Mouse (Mus musculus): Measurements from ENCODE around the gene Mcts2.

Gene Mcts2

DNA sequence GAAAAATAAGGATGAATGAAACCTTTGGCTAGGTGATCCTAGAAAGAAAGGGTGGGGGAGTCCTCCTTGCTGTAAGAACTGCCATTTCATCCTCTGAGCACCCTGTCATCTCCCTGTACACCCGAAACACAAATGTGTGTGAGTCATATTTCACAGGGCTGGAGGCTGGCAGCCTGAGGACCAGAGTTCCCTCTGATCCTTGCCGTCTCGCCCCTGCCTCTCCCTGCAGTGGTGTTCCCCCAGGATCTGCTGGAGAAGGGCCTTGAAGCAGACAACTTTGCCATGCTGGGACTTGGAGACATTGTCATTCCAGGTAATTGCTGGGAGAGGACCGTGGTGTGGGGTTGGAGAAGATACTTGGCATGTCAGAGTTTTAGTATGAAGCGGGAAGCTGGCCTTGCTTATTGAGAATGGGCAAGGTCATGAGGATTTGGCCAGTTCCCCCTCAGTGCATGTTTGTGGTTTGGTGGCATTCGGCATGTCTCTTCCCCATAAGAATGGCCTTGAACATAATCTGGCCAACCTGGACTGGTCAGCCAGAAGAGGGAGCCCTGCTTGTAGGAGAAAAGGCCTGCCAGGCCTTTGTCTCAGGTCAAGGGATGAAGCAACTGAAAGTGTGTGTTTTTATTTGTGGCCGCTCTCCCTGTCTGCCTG is 4.9 kb downstream of the Mcts2 start:
- no peak for DNase-seq

DNA sequence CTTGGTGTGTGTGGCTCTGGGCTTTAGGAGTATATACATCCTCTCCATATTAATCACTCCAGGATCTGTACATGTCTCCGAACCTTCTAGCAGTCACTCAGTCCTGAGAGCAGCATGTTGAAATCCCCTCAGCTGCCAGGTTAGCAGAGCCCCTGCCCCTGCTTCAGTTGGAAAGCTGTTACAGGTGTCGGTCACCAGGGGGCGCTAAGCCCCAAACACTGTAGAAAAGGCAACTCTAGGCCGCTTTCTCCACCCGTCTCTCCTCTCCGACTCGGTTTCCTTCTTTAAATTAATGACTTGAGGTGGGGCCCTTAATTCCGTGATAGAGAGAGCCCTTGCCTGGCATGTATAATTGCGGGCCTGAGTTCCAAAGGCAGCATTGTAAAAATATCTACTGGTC is 6.4 kb downstream of the Mcts2 start:
- no peak for DNase-seq

DNA sequence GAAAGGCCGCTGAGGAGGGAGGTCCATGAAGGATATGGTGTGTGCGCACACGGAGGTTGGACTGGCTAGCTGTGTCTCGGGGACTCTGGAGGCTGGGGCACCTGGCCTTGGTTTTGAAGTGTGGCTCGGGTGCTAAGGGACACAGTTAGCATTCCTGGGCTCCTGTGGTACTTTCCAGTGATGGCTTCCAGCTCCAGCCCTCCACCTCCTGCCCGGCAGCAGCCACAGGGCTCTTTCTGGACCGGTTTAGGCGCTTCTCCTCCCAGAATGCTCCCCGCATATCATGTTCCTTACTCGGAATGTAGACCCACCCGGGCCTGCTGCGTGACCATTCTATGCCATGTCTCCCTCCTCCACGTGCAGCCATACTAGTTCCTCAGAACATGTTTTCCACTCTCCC is 6.9 kb downstream of the Mcts2 start:
- DNase-seq = no peak

DNA sequence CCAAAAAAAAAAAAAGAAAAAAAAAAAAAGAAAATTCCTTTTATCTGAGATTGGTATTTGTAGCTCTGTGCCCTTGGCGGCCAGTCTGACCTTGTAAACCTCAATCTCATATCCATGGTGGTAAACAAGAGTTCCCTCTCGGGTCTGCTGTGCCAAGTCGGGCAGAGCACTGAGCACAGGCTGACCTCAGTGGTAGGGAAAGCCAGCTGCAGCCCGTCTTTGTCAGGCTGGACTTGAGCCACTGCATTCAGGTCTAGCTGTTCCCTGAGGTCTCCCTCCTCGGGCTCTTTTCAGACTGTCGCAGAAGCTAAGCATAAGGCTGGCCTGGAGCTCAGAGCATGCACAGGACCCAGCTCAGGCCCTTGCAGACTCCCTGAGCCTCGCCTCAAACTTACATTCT is 7.9 kb downstream of the Mcts2 start:
- no peak for DNase-seq

DNA sequence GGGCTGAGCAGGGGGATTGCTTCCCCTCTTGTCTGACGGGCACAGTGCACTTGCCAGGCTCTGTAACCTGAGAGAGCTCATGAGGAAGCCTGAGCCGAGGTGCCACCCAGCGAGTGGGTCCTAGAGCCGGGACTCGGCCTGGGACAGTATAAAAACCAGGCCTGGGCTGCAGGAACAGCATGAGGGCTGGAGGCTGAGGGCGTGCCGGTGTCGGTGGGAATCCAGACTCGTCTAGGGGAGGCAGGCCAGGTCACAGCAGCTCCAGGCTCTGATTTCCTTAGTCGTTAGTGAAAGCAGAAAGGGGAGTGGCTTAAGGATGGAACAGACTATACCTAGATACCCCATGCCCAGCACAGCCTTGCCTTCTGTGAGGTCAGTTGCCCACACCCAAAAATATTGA is 9.2 kb downstream of the Mcts2 start:
- no peak for DNase-seq

DNA sequence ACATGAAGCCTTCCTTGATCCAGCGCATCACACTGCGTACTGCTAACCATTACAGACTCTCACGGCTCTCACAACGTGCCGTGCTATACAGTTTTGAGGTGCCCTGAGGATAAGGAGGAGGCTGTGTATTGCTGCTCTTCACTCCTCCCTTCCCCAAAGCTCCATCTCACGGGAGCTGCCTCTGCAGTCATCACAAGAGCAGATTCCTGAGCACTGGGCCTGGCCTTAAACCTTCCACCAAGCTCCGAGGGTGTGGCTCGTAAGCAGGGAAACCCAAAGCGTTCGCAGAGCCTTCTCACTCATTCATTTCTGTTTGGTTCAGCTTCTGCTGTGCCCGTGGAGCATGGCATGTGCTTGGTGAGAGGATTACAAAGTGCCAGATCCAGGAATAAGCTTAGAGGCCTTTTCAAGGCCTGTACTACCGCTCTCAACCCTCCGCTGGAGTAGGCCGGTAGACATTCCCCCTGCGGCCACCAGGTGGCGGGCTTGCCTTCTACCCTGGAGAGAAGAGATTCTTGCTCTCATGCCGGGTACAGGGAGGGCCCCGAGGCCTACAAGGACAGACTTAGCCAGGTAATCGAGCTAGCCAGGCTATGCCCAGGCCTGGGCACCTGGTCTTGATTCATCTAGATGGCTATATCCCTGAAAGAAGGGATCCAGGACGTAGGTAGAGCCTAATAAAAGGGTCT is 9.8 kb downstream of the Mcts2 start:
- peak; percentile 87 for DNase-seq

DNA sequence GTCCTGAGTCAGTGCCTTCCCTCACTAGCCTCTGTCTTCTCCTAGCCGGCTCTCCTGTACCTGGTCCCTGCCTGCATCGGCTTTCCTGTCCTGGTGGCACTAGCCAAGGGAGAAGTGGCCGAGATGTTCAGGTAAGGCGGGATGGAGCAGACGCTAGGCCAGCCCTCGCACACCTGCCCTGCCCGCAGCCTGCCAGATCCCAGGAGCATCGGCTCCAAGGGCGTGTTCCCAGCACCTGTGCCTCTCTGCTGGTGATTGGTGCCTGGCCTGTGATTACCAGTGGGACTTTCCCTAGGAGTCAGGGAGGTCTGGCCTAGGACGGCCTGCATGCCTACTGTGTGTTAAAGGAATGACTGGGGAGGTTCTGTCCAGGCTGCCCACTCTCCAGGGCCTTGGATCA is 13.3 kb downstream of the Mcts2 start:
- no peak for DNase-seq

DNA sequence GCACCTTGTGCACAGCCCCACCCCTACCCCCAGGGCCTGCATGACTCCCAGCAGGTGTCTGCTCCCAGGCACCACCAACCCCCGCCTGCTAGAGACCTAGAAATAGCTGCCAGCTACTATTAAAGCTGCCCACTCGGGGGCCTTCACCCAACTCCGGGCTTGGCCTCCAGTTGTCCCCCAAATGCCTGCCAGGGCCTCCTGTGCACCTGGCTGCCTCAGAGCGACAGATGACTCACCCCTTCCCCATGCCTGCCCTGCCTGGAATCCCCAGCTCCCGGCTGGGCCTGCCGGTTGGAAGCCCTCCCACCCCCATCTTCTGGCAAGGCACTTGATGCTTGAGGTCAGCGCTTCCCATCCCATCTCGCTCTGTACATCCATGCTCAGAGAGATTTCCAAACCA is 13.9 kb downstream of the Mcts2 start:
- no peak for DNase-seq

DNA sequence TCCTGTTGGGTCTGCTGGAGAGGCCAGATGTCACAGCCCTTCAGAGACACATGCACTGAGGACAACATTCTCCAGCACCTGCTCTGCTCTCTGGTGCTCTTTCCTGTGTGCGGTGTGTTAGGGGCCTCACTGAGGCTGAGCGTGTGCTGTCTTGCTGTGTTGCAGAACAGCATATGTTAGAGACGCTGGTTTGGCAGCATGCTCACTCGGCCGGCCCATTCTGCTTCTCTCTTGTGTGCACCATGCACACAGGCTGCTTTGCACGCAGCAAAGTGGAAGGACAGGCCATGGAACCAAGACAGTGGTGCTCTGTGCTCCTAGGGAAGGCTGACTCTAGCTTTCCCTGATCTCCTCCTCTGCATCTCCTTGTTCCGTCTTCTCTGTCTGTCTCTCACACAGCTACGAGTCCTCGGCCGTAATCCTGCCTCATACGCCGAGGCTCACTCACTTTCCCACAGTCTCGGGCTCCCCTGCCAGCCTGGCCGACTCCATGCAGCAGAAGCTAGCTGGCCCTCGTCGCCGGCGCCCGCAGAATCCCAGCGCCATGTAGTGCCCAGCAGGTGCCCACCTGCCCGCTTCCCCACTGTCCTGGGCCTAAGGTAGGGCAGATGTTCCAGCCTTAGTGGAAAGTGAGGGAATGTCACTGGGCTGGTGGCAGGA is 16.9 kb downstream of the Mcts2 start:
- no peak for DNase-seq

DNA sequence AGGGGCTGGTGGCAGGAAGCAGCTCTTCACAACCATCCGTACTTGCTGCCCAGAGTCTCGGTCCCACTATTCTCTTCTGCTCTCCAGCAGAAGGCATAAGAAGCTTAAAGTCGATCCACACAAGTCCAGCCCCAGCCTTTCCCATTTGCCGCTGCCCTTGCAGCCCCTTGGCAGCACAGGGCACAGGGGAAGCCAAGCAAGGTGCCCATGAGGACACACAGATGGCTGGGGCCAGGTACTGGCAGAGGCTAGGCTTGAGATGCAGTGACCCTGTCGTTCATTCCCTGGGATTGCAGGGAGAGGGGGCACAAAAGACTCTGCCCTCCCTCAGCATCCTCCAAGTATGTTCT is 17.4 kb downstream of the Mcts2 start:
- no peak for DNase-seq

DNA sequence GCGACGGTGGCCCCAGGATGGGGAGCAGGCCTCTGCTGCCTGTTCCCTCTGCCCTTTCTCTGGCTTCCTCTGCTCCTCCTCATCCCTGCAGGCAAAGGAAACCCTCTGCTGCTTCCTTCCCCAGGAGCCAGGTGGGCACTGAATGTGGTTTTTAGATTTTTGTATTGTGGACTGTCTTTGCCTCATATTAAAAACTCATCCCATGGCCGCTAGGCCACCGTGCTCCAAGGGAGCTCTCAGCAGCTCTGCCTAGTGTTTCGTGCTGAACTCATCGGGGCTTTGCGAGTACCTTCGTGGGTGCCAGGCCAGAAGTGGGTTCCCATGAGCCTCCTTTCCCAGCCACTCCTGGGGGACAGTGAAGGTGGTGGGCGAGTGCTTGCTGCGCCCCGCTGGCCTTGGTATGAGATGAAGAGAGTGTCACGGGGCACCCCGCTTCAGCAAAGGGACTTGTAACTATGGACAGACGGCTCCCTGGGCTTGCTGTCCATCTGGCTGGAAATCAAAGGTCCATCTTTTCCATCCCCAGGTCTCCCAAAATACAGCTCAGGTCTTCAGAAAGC is 18.1 kb downstream of the Mcts2 start:
- DNase-seq = no peak

DNA sequence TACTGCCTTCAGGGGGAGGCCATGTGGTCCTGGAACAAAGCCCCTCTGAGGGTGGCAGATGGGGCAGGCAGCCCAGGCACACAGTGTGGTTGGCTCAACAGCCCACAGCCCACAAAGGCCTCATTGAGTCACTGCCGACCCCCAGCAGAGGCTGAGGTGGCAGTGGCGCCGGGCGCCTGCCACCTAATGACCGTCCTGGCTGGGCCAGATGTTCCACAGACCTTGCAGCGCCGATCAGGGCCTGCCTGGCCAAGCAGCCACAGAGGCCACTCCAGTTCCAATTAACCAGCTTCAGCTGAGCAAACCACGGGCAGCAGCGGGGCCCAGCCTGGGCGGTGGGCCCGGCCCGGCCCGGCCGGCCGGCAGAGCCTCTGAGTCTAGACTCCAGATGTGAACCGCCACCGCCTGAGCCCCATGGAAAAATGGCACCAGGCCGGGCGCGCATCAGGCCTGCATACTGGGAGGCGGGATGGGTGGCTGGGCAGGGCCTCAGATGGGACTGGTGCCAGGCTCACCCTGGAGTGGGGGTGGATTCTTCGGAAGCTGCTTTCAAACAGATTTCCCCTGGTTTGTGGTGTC is 19.2 kb downstream of the Mcts2 start:
- peak; percentile 60 for DNase-seq

DNA sequence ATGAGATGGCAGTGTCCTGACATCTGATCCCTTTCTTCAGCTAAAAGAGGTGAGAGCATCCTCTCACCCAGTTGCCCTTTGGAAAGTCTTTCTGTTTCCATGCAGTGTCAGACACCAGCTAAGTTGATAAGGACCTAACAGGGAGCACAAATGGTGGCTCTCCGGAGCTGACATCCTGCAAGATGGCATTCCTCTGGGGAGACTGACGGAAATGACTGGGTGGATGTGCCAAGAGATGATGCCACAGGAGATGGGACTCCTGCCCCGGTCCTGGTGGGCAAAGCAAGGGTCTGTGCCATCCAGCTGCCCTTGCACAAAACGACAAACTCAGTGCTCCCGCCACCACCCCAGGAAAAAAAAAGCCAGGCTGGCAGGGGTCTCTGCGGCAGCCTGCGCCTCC is 20.4 kb downstream of the Mcts2 start:
- DNase-seq = no peak

DNA sequence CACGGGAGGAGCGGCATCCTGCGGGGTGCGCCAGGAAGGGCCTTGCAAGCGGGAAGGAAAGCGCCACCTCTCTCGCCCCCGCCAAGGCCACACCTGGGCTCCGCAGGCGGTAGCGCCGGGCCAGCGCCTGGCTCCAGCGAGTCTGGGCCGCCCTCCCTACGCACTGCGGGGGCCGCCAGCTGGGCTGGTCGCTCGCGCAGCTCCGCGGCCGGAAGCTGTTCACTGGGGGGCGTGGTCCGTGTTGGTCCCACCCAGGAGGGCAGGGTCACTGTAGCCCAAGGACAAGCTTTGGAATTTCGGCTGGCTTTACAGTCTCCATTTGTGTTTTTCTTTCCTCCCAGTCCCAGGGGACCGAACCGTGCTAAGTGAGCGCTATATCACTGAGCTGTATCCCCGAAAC is 20.8 kb downstream of the Mcts2 start:
- DNase-seq = peak; percentile 69

DNA sequence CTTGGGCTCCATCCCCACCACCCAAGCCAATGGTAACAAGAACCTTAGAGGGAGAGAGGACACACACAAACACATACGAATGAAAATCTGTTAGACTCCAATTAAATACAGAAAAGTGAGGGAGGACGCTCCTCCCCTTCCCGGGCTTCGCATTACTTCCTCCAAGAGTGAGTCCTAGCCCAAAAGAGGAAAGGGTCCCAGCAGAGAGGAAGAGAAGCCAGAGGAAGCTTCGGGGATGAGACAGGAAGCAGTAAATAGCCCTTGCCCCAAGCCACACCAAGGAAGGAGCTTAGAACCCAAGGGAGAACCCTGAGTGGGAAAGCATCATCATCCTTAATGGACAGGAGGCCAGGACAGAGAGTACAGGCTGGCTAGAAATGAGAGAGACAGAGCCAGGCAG is 22.2 kb downstream of the Mcts2 start:
- no peak for DNase-seq

DNA sequence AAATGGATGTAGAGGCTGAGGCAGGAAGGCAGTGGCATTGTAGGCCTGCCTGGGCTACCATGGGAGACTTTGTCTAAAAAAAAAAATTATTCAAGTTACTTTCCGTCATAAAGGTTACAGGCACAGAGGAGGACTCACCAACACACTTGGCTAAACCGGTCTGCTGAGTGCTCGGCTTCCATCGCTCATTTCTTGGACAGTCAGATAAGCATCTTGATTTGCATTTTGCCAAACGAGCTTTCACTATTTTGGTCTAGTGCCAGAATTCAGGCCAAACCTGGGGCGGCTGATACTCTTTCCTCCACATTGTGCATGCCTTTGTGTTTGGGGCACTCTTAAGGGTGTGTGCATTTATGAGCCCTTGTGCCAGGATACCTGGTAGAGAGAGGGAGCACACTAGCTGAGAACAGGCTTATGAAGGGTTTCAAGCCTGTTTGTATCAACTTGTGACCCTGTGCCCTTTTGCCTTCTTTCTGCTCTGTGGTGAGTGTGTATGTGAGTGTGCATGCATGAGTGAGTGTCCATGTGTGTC is 29.5 kb downstream of the Mcts2 start:
- no peak for DNase-seq

DNA sequence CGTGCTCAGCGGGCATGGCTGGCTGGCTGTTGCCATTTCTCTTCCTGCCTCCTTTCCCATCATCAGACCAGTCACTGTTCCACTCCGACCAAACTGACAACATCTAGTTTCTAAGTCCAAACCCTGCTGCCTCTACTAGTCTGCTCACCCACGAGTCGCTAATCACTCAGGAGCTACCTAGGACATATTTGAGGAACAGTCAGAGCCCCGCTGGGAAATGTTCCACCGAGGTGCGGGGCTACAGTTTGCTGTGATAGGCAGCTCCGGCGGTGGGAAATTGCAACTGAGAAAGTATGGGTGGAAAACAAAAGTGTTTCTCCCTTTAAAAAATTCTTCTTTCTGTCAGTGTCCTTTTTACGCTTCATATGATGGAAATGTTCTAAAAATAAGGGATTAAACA is 30.8 kb downstream of the Mcts2 start:
- DNase-seq = no peak

DNA sequence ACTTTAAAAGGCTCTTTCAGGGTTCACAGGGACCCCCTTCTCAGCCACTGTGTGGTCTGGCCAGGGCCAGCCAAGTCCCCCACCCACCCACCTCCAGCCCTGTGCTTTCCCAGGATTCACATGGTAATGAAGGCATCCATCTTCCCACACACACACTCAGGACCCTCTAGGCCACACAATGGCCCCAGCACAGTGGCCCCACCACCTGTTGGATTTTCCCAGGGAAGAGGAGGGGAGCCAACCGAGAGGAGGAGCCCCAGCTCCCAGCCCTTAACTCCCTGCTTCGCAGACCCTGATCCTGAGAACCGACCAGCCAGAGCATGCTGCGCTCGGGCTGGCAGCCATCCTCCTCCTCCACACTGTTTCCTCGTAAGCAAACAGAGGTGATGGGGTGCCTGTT is 31.2 kb downstream of the Mcts2 start:
- no peak for DNase-seq

DNA sequence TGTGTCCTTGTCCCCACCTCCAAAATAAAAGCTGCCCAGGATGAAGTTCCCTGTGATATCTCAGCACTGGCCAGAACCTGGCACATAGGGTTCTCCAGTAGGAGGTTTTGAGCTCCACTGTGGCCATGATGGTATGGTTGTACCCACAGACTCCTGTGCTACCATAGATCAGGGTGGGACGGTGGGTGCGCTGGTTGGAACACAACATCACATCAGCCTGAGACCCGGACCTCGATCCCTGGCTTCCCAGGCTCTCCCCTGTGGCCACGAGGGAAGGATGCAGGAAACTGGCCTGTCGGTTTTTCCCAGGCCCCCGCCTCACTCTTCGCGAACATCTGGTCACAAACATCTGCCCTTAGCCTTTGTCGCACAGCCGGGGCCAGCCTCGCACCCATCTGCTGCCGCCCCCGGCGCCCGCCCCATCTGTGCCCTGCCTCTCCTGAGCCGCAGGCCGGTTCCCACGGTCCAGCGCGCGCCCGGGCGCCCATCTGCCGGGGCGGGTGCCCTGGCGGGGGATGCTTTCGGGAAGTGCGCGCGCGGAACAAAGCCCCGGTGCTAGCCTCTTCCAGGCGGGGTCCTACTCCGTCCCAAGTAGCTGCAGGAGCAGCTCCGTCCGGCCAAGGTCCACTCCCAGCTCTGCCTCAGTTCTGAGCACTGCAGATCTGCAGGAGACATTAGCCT is 37.0 kb downstream of the Mcts2 start:
- no peak for DNase-seq

DNA sequence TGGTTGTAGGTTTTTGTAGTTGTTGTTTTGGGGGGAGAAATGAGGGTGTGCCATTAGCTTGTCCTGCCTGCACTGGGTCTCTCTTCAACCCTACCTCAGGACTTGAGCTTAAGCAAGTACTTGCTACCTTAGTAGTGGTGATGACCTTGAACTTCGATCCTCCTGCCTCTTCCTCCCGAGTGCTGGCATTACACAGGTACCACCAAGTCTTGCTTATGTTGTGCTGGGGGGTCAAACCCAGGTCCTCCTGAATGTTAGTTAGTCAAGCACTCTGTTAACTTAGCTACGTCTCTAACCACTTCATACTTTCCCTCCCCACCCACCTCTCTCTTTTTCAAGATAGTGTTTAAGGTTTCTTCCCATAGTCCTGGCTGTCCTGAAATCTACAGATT is 37.5 kb downstream of the Mcts2 start:
- no peak for DNase-seq

DNA sequence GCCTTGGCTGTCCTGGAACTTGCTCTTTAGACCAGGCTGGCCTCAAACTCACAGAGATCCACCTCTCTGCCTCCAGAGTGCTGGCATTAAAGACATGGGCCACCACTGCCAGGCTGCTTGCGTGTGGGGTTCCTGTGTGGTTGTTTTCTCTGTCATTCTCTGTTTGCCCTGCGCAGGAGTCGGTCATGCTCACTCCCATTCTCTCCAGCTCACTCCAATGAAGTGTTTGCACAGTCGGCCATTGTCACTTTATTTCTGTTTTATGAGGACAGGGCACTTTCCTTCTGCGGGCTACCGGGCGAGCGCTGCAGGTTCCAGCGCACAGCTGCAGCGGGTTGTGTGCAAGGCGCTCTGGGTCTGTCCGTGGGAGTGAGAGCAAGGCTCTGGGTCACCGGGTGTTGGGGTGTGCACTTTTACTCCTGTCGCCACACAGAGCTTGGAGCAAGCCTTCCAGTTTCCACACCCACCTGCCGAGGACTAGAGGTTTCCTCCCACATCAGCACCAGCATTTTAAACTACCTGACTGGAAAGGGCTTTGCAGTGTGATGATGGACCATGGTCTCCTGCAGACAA is 38.4 kb downstream of the Mcts2 start:
- DNase-seq = no peak

DNA sequence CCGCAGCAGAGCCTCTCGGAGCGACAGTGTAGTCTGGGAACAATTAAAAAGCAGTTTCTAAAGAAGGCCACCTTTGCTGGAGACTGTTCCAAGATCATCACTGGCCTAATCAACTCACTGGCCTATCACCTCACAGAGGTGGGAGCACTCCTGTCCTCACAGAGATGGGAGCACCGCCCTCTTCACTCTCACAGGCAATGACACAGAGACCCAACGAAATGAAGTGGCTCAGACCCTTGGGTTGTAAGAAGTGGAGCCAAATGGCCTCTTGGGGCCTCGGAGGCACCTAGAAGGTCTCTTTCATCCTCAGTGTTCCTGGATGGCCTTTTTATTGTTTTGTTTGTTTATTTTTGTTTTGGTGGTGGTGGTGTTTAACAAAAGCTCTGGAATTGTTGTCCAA is 39.4 kb downstream of the Mcts2 start:
- no peak for DNase-seq
